Mouse (Mus musculus): ENCODE measurements around the gene Gpat2.

GRCm38 (mm10) chr2:127471281-127471680 is 46.3 kb downstream of the Gpat2 start:
- no peak for TF ChIP-seq CTCF (IDR thresholded peaks at IDR 0.05; ENCODE audit: extremely low read depth, insufficient read depth, low read length)
- no peak for TF ChIP-seq POLR2A (IDR thresholded peaks at IDR 0.05; ENCODE audit: extremely low read depth, insufficient read depth, low read length)
